Mouse (Mus musculus): ENCODE results near the gene Rps11.
A peak's percentile ranks its signal among the peaks of the same experiment; 100 is the strongest.
"Not testable (repeated sequence)": the region's sequence is repeated elsewhere in the genome, so short reads cannot be mapped to it uniquely, and the experiment has no call there.

The Rps11 gene

GRCm38 (mm10) chr7:45124224-45125143 lies at the start of gene Rps11:
Gene Rps11, minus strand, starts transcription at chr7:45124439.
- DNase-seq = peak; percentile 99

- DNase-seq = not testable (repeated sequence)
These were observed 49.5 kb upstream of the Rps11 start for GRCm38 (mm10) chr7:45173772-45174171.

DNA sequence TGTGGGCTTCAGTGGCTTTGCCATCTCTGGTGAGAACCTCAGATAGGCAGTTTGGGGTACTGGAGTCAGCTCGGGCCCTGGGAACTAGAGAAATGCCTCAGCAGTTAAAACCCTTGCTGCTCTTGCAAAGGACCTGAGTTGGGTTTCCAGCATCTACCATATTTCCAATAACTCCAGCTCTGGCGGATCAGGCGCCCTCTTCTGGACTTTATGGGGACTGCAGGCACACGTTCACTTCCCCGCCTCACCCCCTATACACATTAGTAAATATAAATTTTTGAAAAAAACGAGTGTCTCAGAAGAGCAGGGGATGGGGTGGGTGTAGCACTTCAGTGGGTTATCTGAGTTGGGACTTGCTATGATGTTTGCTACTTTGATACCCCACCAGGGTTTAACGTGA lies 48.7 kb upstream of the Rps11 start:
- DNase-seq = no peak

DNA sequence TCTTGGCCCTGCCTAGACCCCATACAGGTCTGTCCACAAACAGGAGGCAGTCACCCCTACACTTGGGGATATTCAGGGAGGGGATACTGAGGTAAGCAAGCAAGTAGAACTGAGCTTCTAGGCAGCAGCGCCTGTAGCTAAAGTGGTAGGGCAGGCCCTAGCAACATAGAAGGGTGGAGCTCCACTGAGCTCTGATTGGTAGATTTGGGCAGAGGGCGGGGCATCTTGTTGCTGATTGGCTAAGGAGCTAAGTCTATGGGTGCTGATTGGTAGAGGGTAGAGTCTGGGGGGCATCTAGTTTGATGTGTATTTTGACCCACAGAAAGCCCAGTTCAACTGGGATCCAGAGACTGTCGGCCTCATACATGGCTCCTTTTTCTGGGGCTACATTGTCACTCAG lies 45.3 kb upstream of the Rps11 start:
- no peak for DNase-seq

GRCm38 (mm10) chr7:45168656-45169055 lies 44.4 kb upstream of the Rps11 start:
- DNase-seq = no peak

- no peak for DNase-seq
These were observed 43.7 kb upstream of the Rps11 start for GRCm38 (mm10) chr7:45167761-45168445.

- no peak for DNase-seq
These were observed 42.7 kb upstream of the Rps11 start for GRCm38 (mm10) chr7:45166950-45167401.

GRCm38 (mm10) chr7:45165701-45166100 lies 41.5 kb upstream of the Rps11 start:
- DNase-seq = no peak

- DNase-seq = no peak
These were observed 40.6 kb upstream of the Rps11 start for GRCm38 (mm10) chr7:45164833-45165232.

DNA sequence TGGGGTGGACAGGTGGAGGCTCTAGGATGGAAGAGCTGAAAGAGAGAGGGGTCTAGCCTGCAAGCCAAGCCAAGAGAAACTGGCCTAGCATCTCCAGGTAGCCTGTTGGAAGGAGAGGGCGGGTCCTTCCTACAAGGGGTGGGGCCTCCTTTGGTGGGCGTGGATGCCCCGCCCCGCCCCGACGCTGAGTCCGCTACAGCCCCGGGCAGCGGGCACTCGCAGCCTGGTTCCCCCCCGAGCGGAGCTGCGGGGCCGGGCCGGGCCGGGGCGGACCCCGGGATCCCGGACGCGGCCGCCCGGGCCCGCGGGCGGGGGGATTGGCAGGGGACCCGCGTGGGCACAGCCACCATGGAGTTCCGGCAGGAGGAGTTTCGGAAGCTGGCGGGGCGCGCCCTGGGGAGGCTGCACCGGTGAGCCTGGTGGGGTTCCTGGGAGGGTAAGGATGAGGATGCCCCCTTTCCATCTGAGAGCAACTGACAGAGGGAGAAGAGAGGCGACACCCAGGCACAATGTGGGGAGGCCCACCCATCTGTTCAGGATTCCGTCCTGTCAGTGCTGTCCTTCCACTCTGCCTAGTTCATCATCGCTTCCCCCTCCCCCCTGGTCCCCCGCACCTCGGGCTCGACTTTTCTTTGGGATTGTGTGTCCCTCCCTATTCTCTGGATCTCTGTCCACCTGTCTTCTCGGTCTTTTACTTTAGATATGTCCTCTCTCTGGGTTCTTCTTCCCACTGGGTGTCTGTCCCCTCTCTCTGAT lies 39.7 kb upstream of the Rps11 start, which contains the start of gene Slc17a7:
Slc17a7 (plus strand) TSS at position 215 of the 756 bp plus-strand sequence.
- DNase-seq = peak; percentile 59

DNA sequence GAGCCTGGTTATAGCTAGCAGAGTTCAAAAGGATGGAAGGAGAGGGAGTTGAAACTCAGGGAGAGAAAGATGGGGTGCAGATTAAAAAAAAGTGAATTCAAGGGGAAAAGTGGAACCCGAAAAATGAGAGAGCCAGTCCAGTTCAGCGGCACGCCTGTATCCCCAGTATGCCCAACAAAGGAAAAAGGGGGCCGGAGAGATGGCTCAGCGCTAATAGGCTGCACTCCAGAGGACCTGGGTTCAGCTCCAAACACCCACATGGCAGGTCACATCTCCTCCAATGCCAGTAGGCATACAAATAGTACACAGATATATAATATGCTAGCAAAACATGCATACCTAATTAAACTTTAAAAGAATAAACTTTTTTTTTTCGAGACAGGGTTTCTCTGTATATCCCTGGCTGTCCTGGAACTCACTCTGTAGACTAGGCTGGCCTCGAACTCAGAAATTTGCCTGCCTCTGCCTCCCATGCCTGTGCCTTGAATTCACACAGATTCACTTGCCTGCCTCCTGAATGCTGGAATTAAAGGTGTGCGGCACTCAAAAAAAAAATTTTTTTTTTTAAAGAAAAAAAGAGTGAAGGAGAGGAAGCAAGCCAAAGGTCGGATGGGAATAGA lies 38.9 kb upstream of the Rps11 start:
- no peak for DNase-seq

- DNase-seq = no peak
These were observed 38.3 kb upstream of the Rps11 start for GRCm38 (mm10) chr7:45162551-45162950.

GRCm38 (mm10) chr7:45161612-45162473 lies 37.6 kb upstream of the Rps11 start:
- DNase-seq = peak; percentile 93

GRCm38 (mm10) chr7:45160866-45161265 lies 36.6 kb upstream of the Rps11 start:
- DNase-seq = no peak

DNA sequence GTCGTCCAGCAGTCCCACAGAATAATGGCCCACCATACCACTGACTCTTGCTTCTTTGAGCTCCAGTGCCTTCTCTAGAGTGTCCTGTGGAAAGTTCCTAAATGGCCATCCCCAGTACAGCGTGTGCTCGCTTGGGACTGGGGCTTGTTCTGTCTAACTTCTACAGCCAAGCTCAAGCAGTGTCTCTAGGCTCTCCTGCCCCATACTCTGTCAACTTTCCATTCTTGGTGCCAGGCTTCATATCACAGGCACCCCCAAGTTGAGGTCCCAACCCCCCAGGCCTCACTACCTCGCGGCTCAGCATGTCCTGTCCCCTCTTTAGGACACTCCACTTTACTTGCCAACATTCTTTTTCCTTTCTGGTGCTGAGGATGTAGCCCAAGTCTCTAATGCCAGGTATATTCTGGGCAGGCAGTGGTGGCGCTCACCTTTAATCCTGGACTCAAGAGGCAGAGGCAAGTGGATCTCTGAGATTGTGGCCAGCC lies 36.1 kb upstream of the Rps11 start:
- DNase-seq = no peak

DNA sequence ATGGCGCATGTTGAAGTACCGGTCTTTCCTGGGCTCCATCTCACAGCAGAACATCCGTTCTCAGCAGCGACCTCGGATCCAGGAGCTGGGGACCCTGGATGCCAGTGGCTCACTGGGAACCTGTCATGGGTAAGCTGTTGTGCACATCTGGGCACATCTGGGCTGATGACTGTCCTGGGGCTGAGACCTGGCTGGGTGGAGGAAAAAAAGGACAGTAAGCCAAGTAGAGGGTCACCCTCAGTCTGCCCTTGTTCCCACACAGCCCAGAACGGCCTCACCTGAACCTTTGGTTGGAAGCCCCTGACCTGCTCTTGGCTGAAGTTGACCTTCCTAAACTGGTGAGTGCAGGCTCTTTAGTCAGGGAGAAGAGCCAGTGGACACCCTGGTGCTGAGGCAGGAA lies 34.8 kb upstream of the Rps11 start:
- DNase-seq = no peak

DNA sequence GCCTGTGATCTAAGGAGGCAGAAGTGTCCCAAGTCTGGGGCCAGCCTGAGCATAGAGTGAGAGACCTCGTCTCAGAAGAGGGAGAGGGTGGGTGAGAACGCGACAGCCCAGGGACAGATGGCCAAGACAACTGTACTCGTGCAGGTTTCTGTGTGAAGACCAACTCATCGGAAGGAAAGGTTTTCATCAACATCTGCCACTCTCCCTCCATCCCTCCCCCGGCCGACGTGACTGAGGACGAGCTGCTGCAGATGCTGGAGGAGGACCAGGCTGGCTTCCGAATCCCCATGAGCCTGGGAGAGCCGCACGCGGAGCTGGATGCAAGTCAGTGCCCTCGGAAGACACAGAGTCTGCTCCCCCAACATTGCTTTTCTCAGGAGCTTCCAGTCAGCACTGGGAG lies 33.2 kb upstream of the Rps11 start:
- no peak for DNase-seq

DNA sequence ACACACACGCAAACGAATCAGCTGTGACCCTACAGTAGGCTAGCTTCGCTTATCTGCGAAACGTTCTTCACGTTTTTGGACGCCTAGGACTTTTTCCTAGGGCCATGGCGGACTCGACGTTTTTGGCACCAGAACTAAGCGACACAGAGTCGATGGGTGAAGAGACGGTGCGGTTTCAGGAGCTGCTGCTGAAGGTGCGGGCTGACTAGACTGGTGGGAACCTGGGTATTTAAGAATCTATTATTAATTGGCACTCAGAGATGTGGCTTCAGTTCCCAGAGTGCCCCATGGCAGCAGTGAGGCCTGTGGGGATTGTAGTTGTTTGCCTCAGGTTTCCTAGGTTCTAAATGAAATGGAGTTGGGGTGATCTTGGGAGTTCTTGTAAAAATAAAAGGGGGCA lies 32.0 kb upstream of the Rps11 start:
- DNase-seq = no peak

- DNase-seq = no peak
These were observed 31.4 kb upstream of the Rps11 start for GRCm38 (mm10) chr7:45155590-45155989.

GRCm38 (mm10) chr7:45154993-45155514 lies 30.8 kb upstream of the Rps11 start:
- peak; percentile 79 for DNase-seq

Data from kidney, postnatal 10 days (tissue).